Mouse (Mus musculus): ENCODE results near the gene Rere. TPM values are rescaled to one million over a fixed set of nuclear protein-coding genes. Genes with fewer than 3 reads are reported as not detected.

Gene Rere
- polyA plus RNA-seq, 1 experiment from 2014 or later, result 27.2 TPM

- H3K9me3 ChIP-seq (replicated peaks), result no peaks in the 10 kb centered on the region
- H3K4me3 ChIP-seq (replicated peaks), result peak overlapping the region; percentile 82
- ATAC-seq (ENCODE audit: insufficient number of reproducible peaks, low FRiP score, low TSS enrichment, low read depth), result no peak
- no peaks in the 10 kb centered on the region for H3K27me3 ChIP-seq
- H3K36me3 ChIP-seq, result peaks cover 54% of the 10 kb centered on the region
- peak overlapping the region; percentile 57 for H3K4me2 ChIP-seq (replicated peaks)
- H3K27ac ChIP-seq (replicated peaks), result peak overlapping the region; percentile 94
- H3K9ac ChIP-seq, result no peak overlapping the region
- H3K4me1 ChIP-seq, result peaks cover 50% of the 10 kb centered on the region
- WGBS, result 17% methylated on average over 6 of the region's 6 CpGs
These were observed 41.5 kb upstream of the Rere start for GRCm38 (mm10) chr4:150239951-150240368.

- Histone ChIP-seq H3K4me3 (replicated peaks) (no peak overlapping the region), H3K36me3 (peaks cover 59% of the 10 kb centered on the region)
These were observed 41.0 kb upstream of the Rere start for GRCm38 (mm10) chr4:150240381-150240886.

GRCm38 (mm10) chr4:150241708-150242107 is 39.7 kb upstream of the Rere start:
- ATAC-seq (ENCODE audit: insufficient number of reproducible peaks, low FRiP score, low TSS enrichment, low read depth), result no peak
- Histone ChIP-seq H3K9me3 (replicated peaks) (no peaks in the 10 kb centered on the region), H3K4me2 (replicated peaks) (no peak overlapping the region), H3K4me3 (replicated peaks) (no peak overlapping the region), H3K36me3 (peaks cover 72% of the 10 kb centered on the region), H3K4me1 (peaks cover 39% of the 10 kb centered on the region), H3K27me3 (no peaks in the 10 kb centered on the region), H3K9ac (no peak overlapping the region), H3K27ac (replicated peaks) (no peak overlapping the region)
- WGBS, result 64% methylated on average over 4 of the region's 4 CpGs

More at GRCm38 (mm10) chr4:150240381-150240886, 41.0 kb upstream of the Rere start:
- H3K27me3 ChIP-seq, result no peaks in the 10 kb centered on the region
- no peak overlapping the region for H3K27ac ChIP-seq (replicated peaks)
- H3K9me3 ChIP-seq (replicated peaks), result no peaks in the 10 kb centered on the region
- no peak overlapping the region for H3K9ac ChIP-seq
- no peak for ATAC-seq (ENCODE audit: insufficient number of reproducible peaks, low FRiP score, low TSS enrichment, low read depth)
- peak overlapping the region; percentile 57; the same call in 1 of the 2 replicates for H3K4me2 ChIP-seq (replicated peaks)
- H3K4me1 ChIP-seq, result peaks cover 45% of the 10 kb centered on the region
- WGBS, result 79% methylated on average over 1 of the region's 1 CpGs

GRCm38 (mm10) chr4:150242745-150243144 is 38.7 kb upstream of the Rere start:
- Histone ChIP-seq H3K9ac (no peak overlapping the region), H3K27me3 (no peaks in the 10 kb centered on the region), H3K4me2 (replicated peaks) (no peak overlapping the region), H3K4me1 (peaks cover 39% of the 10 kb centered on the region), H3K4me3 (replicated peaks) (no peak overlapping the region), H3K9me3 (replicated peaks) (no peaks in the 10 kb centered on the region), H3K27ac (replicated peaks) (no peak overlapping the region), H3K36me3 (peaks cover 81% of the 10 kb centered on the region)
- no peak for ATAC-seq (ENCODE audit: insufficient number of reproducible peaks, low FRiP score, low TSS enrichment, low read depth)
- 85% methylated on average over 5 of the region's 5 CpGs for WGBS

GRCm38 (mm10) chr4:150245876-150246275 is 35.6 kb upstream of the Rere start:
- Histone ChIP-seq H3K4me2 (replicated peaks) (no peak overlapping the region), H3K9me3 (replicated peaks) (no peaks in the 10 kb centered on the region), H3K36me3 (peaks cover 87% of the 10 kb centered on the region), H3K27ac (replicated peaks) (no peak overlapping the region), H3K4me3 (replicated peaks) (no peak overlapping the region), H3K4me1 (peaks cover 22% of the 10 kb centered on the region), H3K9ac (no peak overlapping the region), H3K27me3 (no peaks in the 10 kb centered on the region)
- 59% methylated on average over 2 of the region's 2 CpGs for WGBS
- no peak for ATAC-seq (ENCODE audit: insufficient number of reproducible peaks, low FRiP score, low TSS enrichment, low read depth)

- Histone ChIP-seq H3K4me2 (replicated peaks) (no peak overlapping the region), H3K27ac (replicated peaks) (no peak overlapping the region), H3K36me3 (peaks cover 72% of the 10 kb centered on the region), H3K4me3 (replicated peaks) (no peak overlapping the region), H3K9me3 (replicated peaks) (no peaks in the 10 kb centered on the region), H3K4me1 (peaks cover 12% of the 10 kb centered on the region), H3K9ac (no peak overlapping the region), H3K27me3 (no peaks in the 10 kb centered on the region)
- WGBS, result 50% methylated on average over 5 of the region's 5 CpGs
- no peak for ATAC-seq (ENCODE audit: insufficient number of reproducible peaks, low FRiP score, low TSS enrichment, low read depth)
These were observed 33.4 kb upstream of the Rere start for GRCm38 (mm10) chr4:150248009-150248408.

- Histone ChIP-seq H3K4me3 (replicated peaks) (no peak overlapping the region), H3K27ac (replicated peaks) (no peak overlapping the region), H3K9ac (no peak overlapping the region), H3K9me3 (replicated peaks) (no peaks in the 10 kb centered on the region), H3K4me2 (replicated peaks) (no peak overlapping the region), H3K36me3 (peaks cover 63% of the 10 kb centered on the region), H3K4me1 (peaks cover 12% of the 10 kb centered on the region), H3K27me3 (no peaks in the 10 kb centered on the region)
- 83% methylated on average over 5 of the region's 5 CpGs for WGBS
- ATAC-seq (ENCODE audit: insufficient number of reproducible peaks, low FRiP score, low TSS enrichment, low read depth), result no peak
These were observed 32.5 kb upstream of the Rere start for GRCm38 (mm10) chr4:150248917-150249316.

- 80% methylated on average over 5 of the region's 5 CpGs for WGBS
- H3K36me3 ChIP-seq, result peaks cover 54% of the 10 kb centered on the region
- no peaks in the 10 kb centered on the region for H3K27me3 ChIP-seq
- H3K27ac ChIP-seq (replicated peaks), result no peak overlapping the region
- H3K9ac ChIP-seq, result no peak overlapping the region
- ATAC-seq (ENCODE audit: insufficient number of reproducible peaks, low FRiP score, low TSS enrichment, low read depth), result no peak
- no peaks in the 10 kb centered on the region for H3K9me3 ChIP-seq (replicated peaks)
- no peak overlapping the region for H3K4me3 ChIP-seq (replicated peaks)
- peaks cover 12% of the 10 kb centered on the region for H3K4me1 ChIP-seq
- no peak overlapping the region for H3K4me2 ChIP-seq (replicated peaks)
These were observed 31.6 kb upstream of the Rere start for GRCm38 (mm10) chr4:150249731-150250270.

- WGBS, result 32% methylated on average over 18 of the region's 18 CpGs
- no peaks in the 10 kb centered on the region for H3K27me3 ChIP-seq
- H3K4me1 ChIP-seq, result peaks cover 12% of the 10 kb centered on the region
- H3K9ac ChIP-seq, result no peak overlapping the region
- peak overlapping the region; percentile 68 for H3K27ac ChIP-seq (replicated peaks)
- peaks cover 45% of the 10 kb centered on the region for H3K36me3 ChIP-seq
- no peak overlapping the region for H3K4me2 ChIP-seq (replicated peaks)
- no peaks in the 10 kb centered on the region for H3K9me3 ChIP-seq (replicated peaks)
- ATAC-seq (ENCODE audit: insufficient number of reproducible peaks, low FRiP score, low TSS enrichment, low read depth), result no peak
- no peak overlapping the region for H3K4me3 ChIP-seq (replicated peaks)
These were observed 30.7 kb upstream of the Rere start for GRCm38 (mm10) chr4:150250549-150251422.

- Histone ChIP-seq H3K9ac (no peak overlapping the region), H3K4me3 (replicated peaks) (no peak overlapping the region), H3K36me3 (peaks cover 12% of the 10 kb centered on the region), H3K9me3 (replicated peaks) (no peaks in the 10 kb centered on the region), H3K27me3 (no peaks in the 10 kb centered on the region), H3K27ac (replicated peaks) (no peak overlapping the region), H3K4me1 (peaks cover 31% of the 10 kb centered on the region), H3K4me2 (replicated peaks) (no peak overlapping the region)
- ATAC-seq (ENCODE audit: insufficient number of reproducible peaks, low FRiP score, low TSS enrichment, low read depth), result no peak
- WGBS, result 63% methylated on average over 4 of the region's 4 CpGs
These were observed 27.0 kb upstream of the Rere start for GRCm38 (mm10) chr4:150254416-150254815.

- Histone ChIP-seq H3K36me3 (peaks cover 6% of the 10 kb centered on the region; the same call in 1 of the 2 replicates), H3K27ac (replicated peaks) (no peak overlapping the region), H3K27me3 (no peaks in the 10 kb centered on the region), H3K9ac (no peak overlapping the region), H3K4me2 (replicated peaks) (no peak overlapping the region), H3K9me3 (replicated peaks) (no peaks in the 10 kb centered on the region), H3K4me3 (replicated peaks) (no peak overlapping the region), H3K4me1 (peaks cover 31% of the 10 kb centered on the region)
- ATAC-seq (ENCODE audit: insufficient number of reproducible peaks, low FRiP score, low TSS enrichment, low read depth), result no peak
- WGBS, result 75% methylated on average over 7 of the region's 7 CpGs
These were observed 26.3 kb upstream of the Rere start for GRCm38 (mm10) chr4:150255181-150255580.
